Mouse (Mus musculus): ENCODE results near the gene Pgam5.
A peak's percentile ranks its signal among the peaks of the same experiment; 100 is the strongest.

Pgam5 gene

GRCm38 (mm10) chr5:110269141-110270101, at the start of gene Pgam5:
Gene Pgam5 (minus strand): TSS chr5:110269913.
- DNase-seq (ENCODE audit: low read depth, low spot score): peak; percentile 94
- Histone ChIP-seq H3K36me3 (ENCODE audit: control insufficient read depth, insufficient read depth, low read length, poor library complexity, severe bottlenecking) (peaks cover 3% of the 10 kb centered on the region; the same call in 1 of the 2 replicates), H3K27me3 (ENCODE audit: control insufficient read depth, insufficient read depth, low read length, poor library complexity, severe bottlenecking) (no peaks in the 10 kb centered on the region)

- Histone ChIP-seq H3K36me3 (ENCODE audit: control insufficient read depth, insufficient read depth, low read length, poor library complexity, severe bottlenecking) (no peaks in the 10 kb centered on the region), H3K27me3 (ENCODE audit: control insufficient read depth, insufficient read depth, low read length, poor library complexity, severe bottlenecking) (no peaks in the 10 kb centered on the region)
- no peak for DNase-seq (ENCODE audit: low read depth, low spot score)
Measured at GRCm38 (mm10) chr5:110313127-110313526, 43.4 kb upstream of the Pgam5 start.

GRCm38 (mm10) chr5:110308861-110309260, 39.1 kb upstream of the Pgam5 start:
- no peak for DNase-seq (ENCODE audit: low read depth, low spot score)
- H3K36me3 ChIP-seq (ENCODE audit: control insufficient read depth, insufficient read depth, low read length, poor library complexity, severe bottlenecking): no peaks in the 10 kb centered on the region
- H3K27me3 ChIP-seq (ENCODE audit: control insufficient read depth, insufficient read depth, low read length, poor library complexity, severe bottlenecking): no peaks in the 10 kb centered on the region

- Histone ChIP-seq H3K27me3 (ENCODE audit: control insufficient read depth, insufficient read depth, low read length, poor library complexity, severe bottlenecking) (no peaks in the 10 kb centered on the region), H3K36me3 (ENCODE audit: control insufficient read depth, insufficient read depth, low read length, poor library complexity, severe bottlenecking) (no peaks in the 10 kb centered on the region)
- peak; percentile 51 for DNase-seq (ENCODE audit: low read depth, low spot score)
Measured at GRCm38 (mm10) chr5:110300591-110300990, 30.9 kb upstream of the Pgam5 start.

GRCm38 (mm10) chr5:110296637-110297036, 26.9 kb upstream of the Pgam5 start:
- Histone ChIP-seq H3K27me3 (ENCODE audit: control insufficient read depth, insufficient read depth, low read length, poor library complexity, severe bottlenecking) (no peaks in the 10 kb centered on the region), H3K36me3 (ENCODE audit: control insufficient read depth, insufficient read depth, low read length, poor library complexity, severe bottlenecking) (no peaks in the 10 kb centered on the region)
- DNase-seq (ENCODE audit: low read depth, low spot score): no peak

GRCm38 (mm10) chr5:110291649-110292048, 21.9 kb upstream of the Pgam5 start:
- DNase-seq (ENCODE audit: low read depth, low spot score): no peak
- no peaks in the 10 kb centered on the region for H3K36me3 ChIP-seq (ENCODE audit: control insufficient read depth, insufficient read depth, low read length, poor library complexity, severe bottlenecking)
- no peaks in the 10 kb centered on the region for H3K27me3 ChIP-seq (ENCODE audit: control insufficient read depth, insufficient read depth, low read length, poor library complexity, severe bottlenecking)

GRCm38 (mm10) chr5:110287084-110287475, 17.4 kb upstream of the Pgam5 start:
- Histone ChIP-seq H3K36me3 (ENCODE audit: control insufficient read depth, insufficient read depth, low read length, poor library complexity, severe bottlenecking) (no peaks in the 10 kb centered on the region), H3K27me3 (ENCODE audit: control insufficient read depth, insufficient read depth, low read length, poor library complexity, severe bottlenecking) (peaks cover 2% of the 10 kb centered on the region; the same call in 1 of the 2 replicates)
- DNase-seq (ENCODE audit: low read depth, low spot score): no peak

- DNase-seq (ENCODE audit: low read depth, low spot score): no peak
- Histone ChIP-seq H3K36me3 (ENCODE audit: control insufficient read depth, insufficient read depth, low read length, poor library complexity, severe bottlenecking) (no peaks in the 10 kb centered on the region), H3K27me3 (ENCODE audit: control insufficient read depth, insufficient read depth, low read length, poor library complexity, severe bottlenecking) (peaks cover 2% of the 10 kb centered on the region; the same call in 1 of the 2 replicates)
Measured at GRCm38 (mm10) chr5:110286446-110287083, 16.9 kb upstream of the Pgam5 start.

GRCm38 (mm10) chr5:110285770-110286445, 16.2 kb upstream of the Pgam5 start, which contains the start of the genes Pxmp2 and Pole:
Gene Pxmp2 (minus strand): TSS chr5:110286186.
Gene Pole (plus strand): TSS chr5:110286306.
- Histone ChIP-seq H3K36me3 (ENCODE audit: control insufficient read depth, insufficient read depth, low read length, poor library complexity, severe bottlenecking) (no peaks in the 10 kb centered on the region), H3K27me3 (ENCODE audit: control insufficient read depth, insufficient read depth, low read length, poor library complexity, severe bottlenecking) (peaks cover 2% of the 10 kb centered on the region; the same call in 1 of the 2 replicates)
- DNase-seq (ENCODE audit: low read depth, low spot score): peak; percentile 91

- Histone ChIP-seq H3K36me3 (ENCODE audit: control insufficient read depth, insufficient read depth, low read length, poor library complexity, severe bottlenecking) (no peaks in the 10 kb centered on the region), H3K27me3 (ENCODE audit: control insufficient read depth, insufficient read depth, low read length, poor library complexity, severe bottlenecking) (peaks cover 2% of the 10 kb centered on the region; the same call in 1 of the 2 replicates)
- DNase-seq (ENCODE audit: low read depth, low spot score): peak; percentile 23
Measured at GRCm38 (mm10) chr5:110285156-110285555, 15.4 kb upstream of the Pgam5 start.

- peak; percentile 84 for DNase-seq (ENCODE audit: low read depth, low spot score)
- peaks cover 2% of the 10 kb centered on the region; the same call in 1 of the 2 replicates for H3K27me3 ChIP-seq (ENCODE audit: control insufficient read depth, insufficient read depth, low read length, poor library complexity, severe bottlenecking)
- no peaks in the 10 kb centered on the region for H3K36me3 ChIP-seq (ENCODE audit: control insufficient read depth, insufficient read depth, low read length, poor library complexity, severe bottlenecking)
Measured at GRCm38 (mm10) chr5:110284536-110284935, 14.8 kb upstream of the Pgam5 start.

GRCm38 (mm10) chr5:110281984-110282383, 12.3 kb upstream of the Pgam5 start:
- DNase-seq (ENCODE audit: low read depth, low spot score): no peak
- Histone ChIP-seq H3K36me3 (ENCODE audit: control insufficient read depth, insufficient read depth, low read length, poor library complexity, severe bottlenecking) (no peaks in the 10 kb centered on the region), H3K27me3 (ENCODE audit: control insufficient read depth, insufficient read depth, low read length, poor library complexity, severe bottlenecking) (peaks cover 2% of the 10 kb centered on the region; the same call in 1 of the 2 replicates)

- DNase-seq (ENCODE audit: low read depth, low spot score): no peak
- H3K27me3 ChIP-seq (ENCODE audit: control insufficient read depth, insufficient read depth, low read length, poor library complexity, severe bottlenecking): no peaks in the 10 kb centered on the region
- no peaks in the 10 kb centered on the region for H3K36me3 ChIP-seq (ENCODE audit: control insufficient read depth, insufficient read depth, low read length, poor library complexity, severe bottlenecking)
Measured at GRCm38 (mm10) chr5:110276910-110277309, 7.2 kb upstream of the Pgam5 start.

- no peak for DNase-seq (ENCODE audit: low read depth, low spot score)
- no peaks in the 10 kb centered on the region for H3K27me3 ChIP-seq (ENCODE audit: control insufficient read depth, insufficient read depth, low read length, poor library complexity, severe bottlenecking)
- H3K36me3 ChIP-seq (ENCODE audit: control insufficient read depth, insufficient read depth, low read length, poor library complexity, severe bottlenecking): no peaks in the 10 kb centered on the region
Measured at GRCm38 (mm10) chr5:110276391-110276790, 6.7 kb upstream of the Pgam5 start.
